ENCODE assay signal across 9 mouse cellular contexts in genomic region chr5:88584061-88584460, GRCm38 (mm10). TPM values are rescaled to one million over a fixed set of nuclear protein-coding genes. Genes with fewer than 3 reads are reported as not detected.
A peak's percentile ranks its signal among the peaks of the same experiment; 100 is the strongest.
DNase-seq lines count a peak whose midpoint lies in the region; ATAC-seq lines count a peak whose summit lies in the region.
"Had no signal": no experiment of that assay in that cellular context is flagged by ENCODE, and none has a peak within 500 bp of the region (broad histone marks: within the 10 kb centered on the region; RNA-seq: fewer than 3 reads in every experiment).

No protein-coding gene starts in this region.

- no peaks in the 10 kb centered on the region for H3K36me3 ChIP-seq in embryonic facial prominence, embryonic 13.5 days

- 0 out of 2 replicates have a peak overlapping the region, but pooled peaks have one; percentile 40 for H3K9ac ChIP-seq in embryonic facial prominence, embryonic 13.5 days

- H3K4me2 ChIP-seq in embryonic facial prominence, embryonic 13.5 days = peak overlapping the region; percentile 57

- no peaks in the 10 kb centered on the region for H3K9me3 ChIP-seq in embryonic facial prominence, embryonic 13.5 days

- DNase-seq in heart, adult 11 months = peak; percentile 86
- no peak for DNase-seq in heart, postnatal 36 days
- peak; percentile 72 for DNase-seq in Muller cell, postnatal 12 days (ENCODE audit: inconsistent ontology term)
- DNase-seq in layer of hippocampus, postnatal 36 days = peak; percentile 40 to 41
- peak; percentile 42 to 50 for DNase-seq in right cerebral cortex, adult 2 months (ENCODE audit: low spot score in 2 of 2)
- no peak for DNase-seq in testis, postnatal 14 days (ENCODE audit: low spot score)
- no peak for DNase-seq in urinary bladder, postnatal 25 days (ENCODE audit: low spot score)

- no peaks in the 10 kb centered on the region for H3K27me3 ChIP-seq in embryonic facial prominence, embryonic 13.5 days

- WGBS in embryonic facial prominence, embryonic 13.5 days = 36% methylated on average over 9 of the region's 9 CpGs

- intact Hi-C loops in heart, postnatal 36 days (cut with DNase I) = no loop called here

- no peak overlapping the region for H3K27ac ChIP-seq in embryonic facial prominence, embryonic 13.5 days
- H3K27ac ChIP-seq: macrophage had no signal

- H3K4me1 ChIP-seq in embryonic facial prominence, embryonic 13.5 days = peaks cover 38% of the 10 kb centered on the region

- no peak for ATAC-seq in embryonic facial prominence, embryonic 13.5 days (ENCODE audit: insufficient number of reproducible peaks, insufficient read depth, low FRiP score, low TSS enrichment, low read depth)

- peak overlapping the region; percentile 30 for H3K4me3 ChIP-seq in embryonic facial prominence, embryonic 13.5 days

RNA-seq across cellular contexts. Expression of gene Rufy3, which starts 19.2 kb away (rescaled TPM):
- total RNA-seq in heart, postnatal 36 days (2021) = 10 to 100 TPM; 13.6 to 14.1 TPM
- polyA plus RNA-seq in embryonic facial prominence, embryonic 13.5 days (2015; fragmentation: Nextera tagmentation; extraction: Ambion mirVana) = 15.4 and 17.0 TPM in 2 replicates
- total RNA-seq in layer of hippocampus, postnatal 36 days (2021) = 100 to 1,000 TPM; 174 to 178 TPM

RNA-seq across cellular contexts. Expression of gene Utp3, which starts 29.8 kb away (rescaled TPM):
- 10 to 100 TPM; 23.3 TPM for total RNA-seq in heart, postnatal 36 days (2021)
- polyA plus RNA-seq in embryonic facial prominence, embryonic 13.5 days (2015; fragmentation: Nextera tagmentation; extraction: Ambion mirVana) = 77.5 and 83.7 TPM in 2 replicates
- 10 to 100 TPM; 27.5 to 28.0 TPM for total RNA-seq in layer of hippocampus, postnatal 36 days (2021)

RNA-seq across cellular contexts. Expression of gene Jchain, which starts 56.4 kb away (rescaled TPM):
- total RNA-seq in heart, postnatal 36 days (2021) = under 1 TPM in 1 of 2 experiments, not detected in 1; 0.38 TPM
- polyA plus RNA-seq in embryonic facial prominence, embryonic 13.5 days (2015; fragmentation: Nextera tagmentation; extraction: Ambion mirVana) = 0.56 TPM in 1 of 2 replicates, not detected in the other
- under 1 TPM; 0.20 to 0.22 TPM for total RNA-seq in layer of hippocampus, postnatal 36 days (2021)

Comparison
In these comparisons a context has a peak if more than half of its experiments do, and no peak if none do; other contexts are left out.
1. DNase-seq: peak in heart, adult 11 months (single experiment), Muller cell, postnatal 12 days (single experiment), layer of hippocampus, postnatal 36 days (2 of 2) and right cerebral cortex, adult 2 months (2 of 2); none in heart, postnatal 36 days (0 of 2), testis, postnatal 14 days (single experiment) and urinary bladder, postnatal 25 days (single experiment).
2. RNA of gene Rufy3, which starts 19.2 kb away (total RNA-seq): 174 to 178 TPM in layer of hippocampus, postnatal 36 days; 13.6 to 14.1 TPM in heart, postnatal 36 days; every median in the first group is over 10 times any median in the second.